Mouse (Mus musculus): ENCODE data around the gene Mmrn1.

Gene Mmrn1

GRCm38 (mm10) chr6:60993386-60994108 is 68.8 kb downstream of the Mmrn1 start:
- DNase-seq (ENCODE audit: low spot score in 2 of 2): no peak

- DNase-seq (ENCODE audit: low spot score in 2 of 2): no peak
Observed at GRCm38 (mm10) chr6:60994114-60994513, 69.3 kb downstream of the Mmrn1 start.

- no peak for DNase-seq (ENCODE audit: low spot score in 2 of 2)
Observed at GRCm38 (mm10) chr6:60994521-60994920, 69.7 kb downstream of the Mmrn1 start.

GRCm38 (mm10) chr6:60995596-60995995 is 70.8 kb downstream of the Mmrn1 start:
- no peak for DNase-seq (ENCODE audit: low spot score in 2 of 2)

- DNase-seq (ENCODE audit: low spot score in 2 of 2): no peak
Observed at GRCm38 (mm10) chr6:60996328-60996727, 71.6 kb downstream of the Mmrn1 start.

- DNase-seq (ENCODE audit: low spot score in 2 of 2): no peak
Observed at GRCm38 (mm10) chr6:61001003-61001790, 76.4 kb downstream of the Mmrn1 start.

GRCm38 (mm10) chr6:61003916-61004765 is 79.4 kb downstream of the Mmrn1 start:
- no peak for DNase-seq (ENCODE audit: low spot score in 2 of 2)

- DNase-seq (ENCODE audit: low spot score in 2 of 2): no peak
Observed at GRCm38 (mm10) chr6:61013780-61014179, 89.0 kb downstream of the Mmrn1 start.

GRCm38 (mm10) chr6:61019689-61020088 is 94.9 kb downstream of the Mmrn1 start:
- DNase-seq (ENCODE audit: low spot score in 2 of 2): no peak

- DNase-seq (ENCODE audit: low spot score in 2 of 2): no peak
Observed at GRCm38 (mm10) chr6:61020995-61021394, 96.2 kb downstream of the Mmrn1 start.

- peak; percentile 3 to 8 for DNase-seq (ENCODE audit: low spot score in 2 of 2)
Observed at GRCm38 (mm10) chr6:61033251-61033650, 108.5 kb downstream of the Mmrn1 start.
